Mouse (Mus musculus): Measurements from ENCODE around the gene Kcp. TPM values are rescaled to one million over a fixed set of nuclear protein-coding genes. Genes with fewer than 3 reads are reported as not detected.

The Kcp gene
- polyA plus RNA-seq, 1 experiment: 26.4 TPM

GRCm38 (mm10) chr6:29449858-29450257, 57.9 kb downstream of the Kcp start:
- Histone ChIP-seq H3K27ac (replicated peaks; ENCODE audit: low read depth, low read length) (no peak overlapping the region), H3K4me3 (ENCODE audit: insufficient read depth, low read depth, low read length) (no peak overlapping the region), H3K4me1 (ENCODE audit: control insufficient read depth, insufficient read depth, insufficient read length, low read length) (no peaks in the 10 kb centered on the region)

- no peak overlapping the region for H3K4me3 ChIP-seq (ENCODE audit: insufficient read depth, low read depth, low read length)
- no peaks in the 10 kb centered on the region for H3K4me1 ChIP-seq (ENCODE audit: control insufficient read depth, insufficient read depth, insufficient read length, low read length)
Measured at GRCm38 (mm10) chr6:29445354-29445753, 62.4 kb downstream of the Kcp start.

GRCm38 (mm10) chr6:29444773-29445172, 63.0 kb downstream of the Kcp start:
- no peak overlapping the region for H3K4me3 ChIP-seq (ENCODE audit: insufficient read depth, low read depth, low read length)
- H3K4me1 ChIP-seq (ENCODE audit: control insufficient read depth, insufficient read depth, insufficient read length, low read length): no peaks in the 10 kb centered on the region
- H3K27ac ChIP-seq (replicated peaks; ENCODE audit: low read depth, low read length): no peak overlapping the region

More at GRCm38 (mm10) chr6:29445354-29445753, 62.4 kb downstream of the Kcp start:
- H3K27ac ChIP-seq (replicated peaks; ENCODE audit: low read depth, low read length): no peak overlapping the region

- Histone ChIP-seq H3K4me1 (ENCODE audit: control insufficient read depth, insufficient read depth, insufficient read length, low read length) (no peaks in the 10 kb centered on the region), H3K4me3 (ENCODE audit: insufficient read depth, low read depth, low read length) (no peak overlapping the region), H3K27ac (replicated peaks; ENCODE audit: low read depth, low read length) (no peak overlapping the region)
Measured at GRCm38 (mm10) chr6:29439789-29440188, 68.0 kb downstream of the Kcp start.

- H3K4me1 ChIP-seq (ENCODE audit: control insufficient read depth, insufficient read depth, insufficient read length, low read length): no peaks in the 10 kb centered on the region
- H3K4me3 ChIP-seq (ENCODE audit: insufficient read depth, low read depth, low read length): no peak overlapping the region
- H3K27ac ChIP-seq (replicated peaks; ENCODE audit: low read depth, low read length): no peak overlapping the region
Measured at GRCm38 (mm10) chr6:29439251-29439650, 68.5 kb downstream of the Kcp start.

- H3K4me1 ChIP-seq (ENCODE audit: control insufficient read depth, insufficient read depth, insufficient read length, low read length): peaks cover 3% of the 10 kb centered on the region; the same call in 1 of the 2 replicates
- no peak overlapping the region for H3K27ac ChIP-seq (replicated peaks; ENCODE audit: low read depth, low read length)
- no peak overlapping the region for H3K4me3 ChIP-seq (ENCODE audit: insufficient read depth, low read depth, low read length)
Measured at GRCm38 (mm10) chr6:29436461-29436934, 71.3 kb downstream of the Kcp start.

GRCm38 (mm10) chr6:29435940-29436451, 71.8 kb downstream of the Kcp start:
- Histone ChIP-seq H3K27ac (replicated peaks; ENCODE audit: low read depth, low read length) (0 out of 2 replicates have a peak overlapping the region, but pooled peaks have one; percentile 3), H3K4me3 (ENCODE audit: insufficient read depth, low read depth, low read length) (0 out of 2 replicates have a peak overlapping the region, but pooled peaks have one; percentile 14), H3K4me1 (ENCODE audit: control insufficient read depth, insufficient read depth, insufficient read length, low read length) (peaks cover 3% of the 10 kb centered on the region; the same call in 1 of the 2 replicates)

GRCm38 (mm10) chr6:29434911-29435691, 72.7 kb downstream of the Kcp start:
- H3K4me3 ChIP-seq (ENCODE audit: insufficient read depth, low read depth, low read length): peak overlapping the region; percentile 52
- 0 out of 2 replicates have a peak overlapping the region, but pooled peaks have one; percentile 3 for H3K27ac ChIP-seq (replicated peaks; ENCODE audit: low read depth, low read length)

GRCm38 (mm10) chr6:29433804-29434795, 73.7 kb downstream of the Kcp start:
- no peak overlapping the region for H3K27ac ChIP-seq (replicated peaks; ENCODE audit: low read depth, low read length)
- peaks cover 3% of the 10 kb centered on the region; the same call in 1 of the 2 replicates for H3K4me1 ChIP-seq (ENCODE audit: control insufficient read depth, insufficient read depth, insufficient read length, low read length)

More at GRCm38 (mm10) chr6:29434911-29435691, 72.7 kb downstream of the Kcp start:
- peaks cover 3% of the 10 kb centered on the region; the same call in 1 of the 2 replicates for H3K4me1 ChIP-seq (ENCODE audit: control insufficient read depth, insufficient read depth, insufficient read length, low read length)

GRCm38 (mm10) chr6:29433038-29433803, 74.5 kb downstream of the Kcp start, which contains the start of gene Flnc:
Gene Flnc, plus strand, starts transcription at chr6:29433256.
- Histone ChIP-seq H3K4me1 (ENCODE audit: control insufficient read depth, insufficient read depth, insufficient read length, low read length) (peaks cover 3% of the 10 kb centered on the region; the same call in 1 of the 2 replicates), H3K27ac (replicated peaks; ENCODE audit: low read depth, low read length) (no peak within 1 kb of the TSS), H3K4me3 (ENCODE audit: insufficient read depth, low read depth, low read length) (peak within 1 kb of the TSS; percentile 52)

More at GRCm38 (mm10) chr6:29433804-29434795, 73.7 kb downstream of the Kcp start:
- H3K4me3 ChIP-seq (ENCODE audit: insufficient read depth, low read depth, low read length): peak overlapping the region; percentile 52

- Histone ChIP-seq H3K4me3 (ENCODE audit: insufficient read depth, low read depth, low read length) (0 out of 2 replicates have a peak overlapping the region, but pooled peaks have one; percentile 20), H3K4me1 (ENCODE audit: control insufficient read depth, insufficient read depth, insufficient read length, low read length) (peaks cover 3% of the 10 kb centered on the region; the same call in 1 of the 2 replicates), H3K27ac (replicated peaks; ENCODE audit: low read depth, low read length) (no peak overlapping the region)
Measured at GRCm38 (mm10) chr6:29432676-29433037, 75.1 kb downstream of the Kcp start.

GRCm38 (mm10) chr6:29432156-29432555, 75.6 kb downstream of the Kcp start:
- H3K4me3 ChIP-seq (ENCODE audit: insufficient read depth, low read depth, low read length): no peak overlapping the region
- H3K27ac ChIP-seq (replicated peaks; ENCODE audit: low read depth, low read length): no peak overlapping the region
- H3K4me1 ChIP-seq (ENCODE audit: control insufficient read depth, insufficient read depth, insufficient read length, low read length): peaks cover 3% of the 10 kb centered on the region; the same call in 1 of the 2 replicates

- no peak overlapping the region for H3K4me3 ChIP-seq (ENCODE audit: insufficient read depth, low read depth, low read length)
- H3K4me1 ChIP-seq (ENCODE audit: control insufficient read depth, insufficient read depth, insufficient read length, low read length): peaks cover 3% of the 10 kb centered on the region; the same call in 1 of the 2 replicates
- no peak overlapping the region for H3K27ac ChIP-seq (replicated peaks; ENCODE audit: low read depth, low read length)
Measured at GRCm38 (mm10) chr6:29431473-29431872, 76.3 kb downstream of the Kcp start.
